Mouse (Mus musculus): ENCODE measurements around the gene Bcl2a1b. TPM values are rescaled to one million over a fixed set of nuclear protein-coding genes. Genes with fewer than 3 reads are reported as not detected.
"Not testable (repeated sequence)": the region's sequence is repeated elsewhere in the genome, so short reads cannot be mapped to it uniquely, and the experiment has no call there.

Bcl2a1b gene
- total and polyA plus RNA-seq, 3 experiments: 278 to 842 (median 537) TPM

DNA sequence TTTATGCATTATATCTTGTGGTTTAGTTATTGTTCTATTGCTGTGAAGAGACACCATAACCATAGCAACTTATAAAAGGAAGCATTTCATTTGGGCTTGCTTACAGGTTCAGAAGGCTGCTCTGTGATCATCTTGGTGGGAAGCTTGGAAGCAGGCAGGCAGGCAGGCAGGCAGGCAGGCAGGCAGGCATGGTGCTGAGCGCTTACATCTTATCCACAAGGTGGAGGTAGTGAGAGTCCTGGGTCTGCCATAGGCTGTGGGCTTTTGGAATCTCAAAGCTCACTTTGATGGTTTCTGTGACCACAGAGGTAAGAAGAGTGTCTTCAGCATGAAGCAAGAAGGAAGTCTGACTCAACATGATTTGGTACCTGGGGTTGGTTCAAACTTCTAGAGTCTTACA lies 13.4 kb downstream of the Bcl2a1b start:
- in situ Hi-C loops (cut with MboI; ENCODE audit: low pct_ligation_motif_present, low pct_unique_long_range_greater_than_20kb, low sequenced_read_pairs); H3K27me3 ChIP-seq (replicated peaks); DNase-seq (ENCODE audit: extremely low read depth); dilution Hi-C loops (cut with MboI; ENCODE audit: extremely low pct_ligation_motif_present, extremely low pct_unique_long_range_greater_than_20kb, low sequenced_read_pairs); H3K4me1 ChIP-seq (ENCODE audit: control insufficient read depth in 1 of 2, insufficient read depth in 2 of 2); H3K4me2 ChIP-seq (ENCODE audit: insufficient read depth, low read depth, poor library complexity, severe bottlenecking); H3K9ac ChIP-seq (ENCODE audit: insufficient read depth, low read depth); H3K4me3 ChIP-seq (replicated peaks in 1 of 3; ENCODE audit: low read depth in 2 of 3, low read length in 2 of 3, poor library complexity in 1 of 3); H3K27ac ChIP-seq (ENCODE audit: insufficient read depth, low read depth); H3K9me3 ChIP-seq (replicated peaks; ENCODE audit: low read length); H3K79me2 ChIP-seq (replicated peaks; ENCODE audit: control insufficient read depth, extremely low read depth, insufficient read depth, poor library complexity, severe bottlenecking): not testable (repeated sequence)
- peaks cover 0 to 10% of the 10 kb centered on the region in 2 experiments for H3K36me3 ChIP-seq (replicated peaks in 1 of 2; ENCODE audit: control insufficient read depth in 1 of 2, insufficient read depth in 1 of 2, low read length in 1 of 2)
- 0 out of 4 replicates have a peak, but pooled peaks of 1 of the 2 experiments have one; percentile 8 for TF ChIP-seq CTCF (conservative IDR thresholded peaks at IDR 0.05 in 1 of 2, IDR thresholded peaks at IDR 0.05 in 1 of 2; ENCODE audit: low read depth in 2 of 2, low read length in 2 of 2)

DNA sequence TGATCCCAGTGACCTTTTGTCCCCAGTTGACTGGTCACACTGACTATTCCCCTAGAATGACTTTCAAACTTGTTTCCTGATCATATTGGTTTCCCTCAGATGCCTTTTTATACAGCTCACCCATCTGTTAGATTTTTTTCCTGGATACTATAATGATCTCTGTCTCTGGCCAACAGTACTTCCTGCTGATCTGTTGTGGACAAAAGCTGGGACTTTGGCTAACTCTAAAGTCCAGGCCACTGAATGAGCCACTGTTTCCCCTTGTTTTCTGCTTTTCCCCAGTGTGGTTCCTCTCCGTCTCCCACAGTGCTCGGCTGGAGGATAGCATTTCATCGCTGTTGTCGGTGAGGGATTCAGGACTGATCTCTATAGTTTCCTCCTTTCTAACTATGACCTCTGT lies 19.2 kb downstream of the Bcl2a1b start:
- H3K4me1 ChIP-seq (ENCODE audit: control insufficient read depth in 1 of 2, insufficient read depth in 2 of 2); H3K9me3 ChIP-seq (replicated peaks; ENCODE audit: low read length); DNase-seq (ENCODE audit: extremely low read depth); in situ Hi-C loops (cut with MboI; ENCODE audit: low pct_ligation_motif_present, low pct_unique_long_range_greater_than_20kb, low sequenced_read_pairs); H3K27ac ChIP-seq (ENCODE audit: insufficient read depth, low read depth); dilution Hi-C loops (cut with MboI; ENCODE audit: extremely low pct_ligation_motif_present, extremely low pct_unique_long_range_greater_than_20kb, low sequenced_read_pairs); H3K4me3 ChIP-seq (replicated peaks in 1 of 3; ENCODE audit: low read depth in 2 of 3, low read length in 2 of 3, poor library complexity in 1 of 3); H3K27me3 ChIP-seq (replicated peaks); H3K9ac ChIP-seq (ENCODE audit: insufficient read depth, low read depth); H3K4me2 ChIP-seq (ENCODE audit: insufficient read depth, low read depth, poor library complexity, severe bottlenecking); H3K79me2 ChIP-seq (replicated peaks; ENCODE audit: control insufficient read depth, extremely low read depth, insufficient read depth, poor library complexity, severe bottlenecking): not testable (repeated sequence)
- H3K36me3 ChIP-seq (replicated peaks in 1 of 2; ENCODE audit: control insufficient read depth in 1 of 2, insufficient read depth in 1 of 2, low read length in 1 of 2): peaks cover 6 to 12% of the 10 kb centered on the region in 2 experiments

DNA sequence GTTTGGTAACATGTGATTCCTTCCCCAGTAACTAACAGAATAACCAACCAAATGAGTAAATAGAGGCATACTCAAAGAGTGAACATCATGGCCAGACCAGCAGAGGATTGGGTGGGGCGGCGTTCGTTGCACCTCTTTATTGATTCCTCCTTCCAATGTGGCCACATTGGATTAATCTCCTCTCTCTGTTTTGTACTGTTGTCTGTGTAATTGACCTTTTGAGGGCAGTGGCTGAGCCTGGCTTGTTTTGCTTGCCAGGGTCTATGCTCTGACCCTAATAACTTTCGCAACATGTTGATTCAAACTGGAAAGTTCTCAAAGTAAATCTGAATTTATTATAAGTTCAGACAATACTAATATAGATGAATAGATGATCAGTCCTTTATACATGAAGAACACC lies 20.7 kb downstream of the Bcl2a1b start:
- H3K4me1 ChIP-seq (ENCODE audit: control insufficient read depth in 1 of 2, insufficient read depth in 2 of 2); dilution Hi-C loops (cut with MboI; ENCODE audit: extremely low pct_ligation_motif_present, extremely low pct_unique_long_range_greater_than_20kb, low sequenced_read_pairs); DNase-seq (ENCODE audit: extremely low read depth); in situ Hi-C loops (cut with MboI; ENCODE audit: low pct_ligation_motif_present, low pct_unique_long_range_greater_than_20kb, low sequenced_read_pairs); H3K9ac ChIP-seq (ENCODE audit: insufficient read depth, low read depth); H3K9me3 ChIP-seq (replicated peaks; ENCODE audit: low read length); H3K79me2 ChIP-seq (replicated peaks; ENCODE audit: control insufficient read depth, extremely low read depth, insufficient read depth, poor library complexity, severe bottlenecking); H3K4me2 ChIP-seq (ENCODE audit: insufficient read depth, low read depth, poor library complexity, severe bottlenecking); H3K27me3 ChIP-seq (replicated peaks); H3K4me3 ChIP-seq (replicated peaks in 1 of 3; ENCODE audit: low read depth in 2 of 3, low read length in 2 of 3, poor library complexity in 1 of 3); H3K27ac ChIP-seq (ENCODE audit: insufficient read depth, low read depth): not testable (repeated sequence)
- peaks cover 6 to 12% of the 10 kb centered on the region in 2 experiments for H3K36me3 ChIP-seq (replicated peaks in 1 of 2; ENCODE audit: control insufficient read depth in 1 of 2, insufficient read depth in 1 of 2, low read length in 1 of 2)

DNA sequence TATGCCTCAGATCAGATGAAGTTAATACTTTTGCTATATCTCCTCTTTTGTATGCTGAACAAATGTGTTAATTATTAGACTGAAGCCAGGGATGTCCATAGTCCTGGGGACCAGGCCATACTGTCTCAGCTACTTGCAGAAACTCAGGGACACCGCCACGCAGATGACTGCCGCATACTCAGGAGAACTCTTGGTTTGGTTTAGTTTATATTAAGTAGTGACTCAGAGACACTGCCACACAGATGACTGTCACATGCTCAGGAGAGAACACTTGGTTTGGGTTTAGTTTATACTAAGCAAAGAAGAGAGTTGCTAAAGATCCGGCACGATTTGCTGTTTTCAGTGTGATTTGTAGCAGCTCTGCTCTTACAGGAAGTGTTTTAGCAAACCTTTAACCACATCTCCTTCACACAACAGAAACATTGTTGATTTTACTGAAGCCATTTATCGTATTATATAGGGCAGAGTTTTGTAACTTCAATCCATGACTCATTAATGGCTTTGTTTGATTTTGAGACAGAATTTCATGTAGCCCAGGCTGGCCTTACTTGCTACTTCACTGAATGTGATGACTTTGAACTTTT lies 21.8 kb downstream of the Bcl2a1b start:
- in situ Hi-C loops (cut with MboI; ENCODE audit: low pct_ligation_motif_present, low pct_unique_long_range_greater_than_20kb, low sequenced_read_pairs); H3K27me3 ChIP-seq (replicated peaks); H3K4me1 ChIP-seq (ENCODE audit: control insufficient read depth in 1 of 2, insufficient read depth in 2 of 2); dilution Hi-C loops (cut with MboI; ENCODE audit: extremely low pct_ligation_motif_present, extremely low pct_unique_long_range_greater_than_20kb, low sequenced_read_pairs); DNase-seq (ENCODE audit: extremely low read depth); H3K4me2 ChIP-seq (ENCODE audit: insufficient read depth, low read depth, poor library complexity, severe bottlenecking); H3K9ac ChIP-seq (ENCODE audit: insufficient read depth, low read depth); H3K27ac ChIP-seq (ENCODE audit: insufficient read depth, low read depth); H3K9me3 ChIP-seq (replicated peaks; ENCODE audit: low read length); H3K4me3 ChIP-seq (replicated peaks in 1 of 3; ENCODE audit: low read depth in 2 of 3, low read length in 2 of 3, poor library complexity in 1 of 3); H3K36me3 ChIP-seq (replicated peaks in 1 of 2; ENCODE audit: control insufficient read depth in 1 of 2, insufficient read depth in 1 of 2, low read length in 1 of 2); H3K79me2 ChIP-seq (replicated peaks; ENCODE audit: control insufficient read depth, extremely low read depth, insufficient read depth, poor library complexity, severe bottlenecking): not testable (repeated sequence)

All from CH12.LX (cell line).